Mouse (Mus musculus): ENCODE measurements around the gene Gm14226. TPM values are rescaled to one million over a fixed set of nuclear protein-coding genes. Genes with fewer than 3 reads are reported as not detected.
"Not testable (repeated sequence)": the region's sequence is repeated elsewhere in the genome, so short reads cannot be mapped to it uniquely, and the experiment has no call there.

Gene Gm14226
- total RNA-seq (2015; ENCODE audit: low replicate concordance) = not detected in 2 replicates
- not detected in 2 replicates for total RNA-seq (2017; ENCODE audit: low replicate concordance)

GRCm38 (mm10) chr2:155018251-155018755, at the start of gene Gm14226:
Gene Gm14226, plus strand, starts transcription at chr2:155018266.
- not testable (repeated sequence) for ATAC-seq (replicated peaks; ENCODE audit: low FRiP score, poor library complexity, severe bottlenecking)

GRCm38 (mm10) chr2:154969740-154970397, 48.2 kb upstream of the Gm14226 start:
- not testable (repeated sequence) for ATAC-seq (replicated peaks; ENCODE audit: low FRiP score, poor library complexity, severe bottlenecking)

GRCm38 (mm10) chr2:154971919-154972692, 46.0 kb upstream of the Gm14226 start:
- no peak for ATAC-seq (replicated peaks; ENCODE audit: low FRiP score, poor library complexity, severe bottlenecking)

GRCm38 (mm10) chr2:154972981-154973380, 45.1 kb upstream of the Gm14226 start:
- no peak for ATAC-seq (replicated peaks; ENCODE audit: low FRiP score, poor library complexity, severe bottlenecking)

GRCm38 (mm10) chr2:154986609-154987008, 31.5 kb upstream of the Gm14226 start:
- no peak for ATAC-seq (replicated peaks; ENCODE audit: low FRiP score, poor library complexity, severe bottlenecking)

GRCm38 (mm10) chr2:154991411-154991810, 26.7 kb upstream of the Gm14226 start:
- no peak for ATAC-seq (replicated peaks; ENCODE audit: low FRiP score, poor library complexity, severe bottlenecking)

- no peak for ATAC-seq (replicated peaks; ENCODE audit: low FRiP score, poor library complexity, severe bottlenecking)
Observed at GRCm38 (mm10) chr2:154992083-154992482, 26.0 kb upstream of the Gm14226 start.

- ATAC-seq (replicated peaks; ENCODE audit: low FRiP score, poor library complexity, severe bottlenecking) = no peak
Observed at GRCm38 (mm10) chr2:155005491-155005890, 12.6 kb upstream of the Gm14226 start.

GRCm38 (mm10) chr2:155011086-155011656, 6.9 kb upstream of the Gm14226 start:
- no peak for ATAC-seq (replicated peaks; ENCODE audit: low FRiP score, poor library complexity, severe bottlenecking)

- ATAC-seq (replicated peaks; ENCODE audit: low FRiP score, poor library complexity, severe bottlenecking) = no peak
Observed at GRCm38 (mm10) chr2:155012991-155013390, 5.1 kb upstream of the Gm14226 start.

GRCm38 (mm10) chr2:155016751-155017150, 1.3 kb upstream of the Gm14226 start:
- ATAC-seq (replicated peaks; ENCODE audit: low FRiP score, poor library complexity, severe bottlenecking) = not testable (repeated sequence)

- peak; percentile 89 for ATAC-seq (replicated peaks; ENCODE audit: low FRiP score, poor library complexity, severe bottlenecking)
Observed at GRCm38 (mm10) chr2:155018762-155019641, 936 bp downstream of the Gm14226 start.

GRCm38 (mm10) chr2:155019673-155020072, 1.6 kb downstream of the Gm14226 start:
- ATAC-seq (replicated peaks; ENCODE audit: low FRiP score, poor library complexity, severe bottlenecking) = peak; percentile 89

- not testable (repeated sequence) for ATAC-seq (replicated peaks; ENCODE audit: low FRiP score, poor library complexity, severe bottlenecking)
Observed at GRCm38 (mm10) chr2:155020247-155020826, 2.3 kb downstream of the Gm14226 start.

GRCm38 (mm10) chr2:155030831-155031230, 12.8 kb downstream of the Gm14226 start:
- ATAC-seq (replicated peaks; ENCODE audit: low FRiP score, poor library complexity, severe bottlenecking) = no peak

GRCm38 (mm10) chr2:155032938-155033710, 15.1 kb downstream of the Gm14226 start:
- ATAC-seq (replicated peaks; ENCODE audit: low FRiP score, poor library complexity, severe bottlenecking) = no peak

- no peak for ATAC-seq (replicated peaks; ENCODE audit: low FRiP score, poor library complexity, severe bottlenecking)
Observed at GRCm38 (mm10) chr2:155039956-155040355, 21.9 kb downstream of the Gm14226 start.

GRCm38 (mm10) chr2:155044542-155044941, 26.5 kb downstream of the Gm14226 start:
- ATAC-seq (replicated peaks; ENCODE audit: low FRiP score, poor library complexity, severe bottlenecking) = no peak

Measured in erythroid progenitor cell, adult 5-6 weeks (primary cell).